Mouse (Mus musculus) cortical plate, adult 2 months (tissue): ENCODE measurements around the gene Pakap.

Source experiments
- CTCF ChIP-seq: fragments of 200-500 bp; IDR thresholded peaks from 2 replicates; pipeline ENCODE4 v1.5.1; 2011; ENCODE audit warnings: mild to moderate bottlenecking, control low read depth, low read length; ENCODE audit not compliant: insufficient read depth; ENCODE audit errors: extremely low read depth
- POLR2A ChIP-seq: fragments of 200-500 bp; IDR thresholded peaks from 2 replicates; pipeline ENCODE4 v1.6.1; 2011; ENCODE audit warnings: mild to moderate bottlenecking, low read length, control low read depth; ENCODE audit not compliant: insufficient read depth; ENCODE audit errors: extremely low read depth

DNA sequence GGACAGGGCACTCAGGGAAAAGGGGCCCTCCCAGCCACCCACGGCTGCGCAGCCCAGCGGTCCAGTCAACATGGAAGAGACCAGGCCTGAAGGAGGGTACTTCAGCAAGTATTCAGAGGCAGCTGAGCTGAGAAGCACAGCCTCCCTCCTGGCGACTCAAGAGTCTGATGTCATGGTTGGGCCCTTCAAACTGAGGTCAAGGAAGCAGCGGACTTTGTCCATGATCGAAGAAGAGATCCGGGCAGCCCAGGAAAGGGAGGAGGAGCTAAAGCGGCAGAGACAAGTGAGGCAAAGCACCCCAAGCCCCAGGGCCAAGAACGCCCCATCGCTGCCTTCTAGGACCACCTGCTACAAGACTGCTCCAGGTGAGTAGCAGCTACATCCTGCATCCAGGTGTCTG is 288.7 kb downstream of the Pakap start:
- TF ChIP-seq CTCF (no peak), POLR2A (no peak)
